Mouse (Mus musculus) kidney, postnatal 0 days (tissue): ENCODE results near the gene Mpv17l2. TPM values are rescaled to one million over a fixed set of nuclear protein-coding genes. Genes with fewer than 3 reads are reported as not detected.

Source experiments
- ATAC-seq: fragments of 200-750 bp; cut with Nextera tagmentation; replicated peaks from 2 replicates; pipeline ENCODE4 v1.8.0; 2017; ENCODE audit warnings: low read depth, moderate number of reproducible peaks, moderate TSS enrichment, moderate library complexity; ENCODE audit not compliant: low FRiP score
- DNase-seq: peaks from one replicate; pipeline ENCODE4 v3.0.0-alpha.2; 2016; ENCODE audit warnings: low spot score
- H3K27ac ChIP-seq: fragments of 300-500 bp; sonication (generic); 2 replicates; pipeline ENCODE4 v1.5.1; 2014; ENCODE audit warnings: mild to moderate bottlenecking
- H3K27me3 ChIP-seq: fragments of 300-500 bp; sonication (generic); 2 replicates; pipeline ENCODE4 v1.6.1; 2014; ENCODE audit warnings: low read length, mixed read lengths; ENCODE audit not compliant: insufficient read depth
- H3K36me3 ChIP-seq: fragments of 300-500 bp; sonication (generic); 2 replicates; pipeline ENCODE4 v1.6.1; 2014; ENCODE audit warnings: low read length, mixed read lengths; ENCODE audit not compliant: insufficient read depth
- H3K4me1 ChIP-seq: fragments of 300-500 bp; sonication (generic); replicated peaks from 2 replicates; pipeline ENCODE4 v1.6.1; 2014; ENCODE audit warnings: antibody characterized with exemption, low read length, mixed read lengths; ENCODE audit not compliant: insufficient read depth
- H3K4me2 ChIP-seq: fragments of 300-500 bp; sonication (generic); 2 replicates; pipeline ENCODE4 v1.6.1; 2014; ENCODE audit warnings: mild to moderate bottlenecking, low read length, moderate library complexity, mixed read lengths
- H3K4me3 ChIP-seq: fragments of 300-500 bp; sonication (generic); replicated peaks from 2 replicates; pipeline ENCODE4 v1.5.1; 2014; ENCODE audit warnings: low read depth, low read length
- H3K9ac ChIP-seq: fragments of 300-500 bp; sonication (generic); 2 replicates; pipeline ENCODE4 v1.6.1; 2014; ENCODE audit warnings: low read depth, low read length
- H3K9me3 ChIP-seq: fragments of 300-500 bp; sonication (generic); replicated peaks from 2 replicates; pipeline ENCODE4 v1.6.1; 2016; ENCODE audit warnings: low read length, inconsistent platforms, mixed read lengths
- CTCF ChIP-seq: IDR thresholded peaks from 2 replicates; pipeline ENCODE4 v1.5.1; 2016; ENCODE audit warnings: antibody characterized with exemption, low read depth, mild to moderate bottlenecking, moderate library complexity
- WGBS: fragments of 180-500 bp; shearing (Covaris S2); extraction: QIAGEN DNeasy Blood & Tissue Kit; methylation state at CpG from one replicate; pipeline ENCODE4 v1.1.7; 2014; 5-methylcytosine and 5-hydroxymethylcytosine counted together
- microRNA-seq: library from miRNA; unstranded; fragments of <30 nt; microRNA quantifications from one replicate; pipeline ENCODE4, GENCODE M21; 2016
- polyA plus RNA-seq: library from polyadenylated mRNA; unstranded; fragments of >200 nt; fragmentation: Nextera tagmentation; extraction: Ambion mirVana; gene quantifications from 2 replicates; pipeline ENCODE4 v1.2.1, GENCODE M21; 2015

Mpv17l2 gene
- polyA plus RNA-seq, 1 experiment from 2014 or later, result 78.2 TPM

- ATAC-seq (no peak), DNase-seq (no peak)
- Histone ChIP-seq H3K9me3 (no peaks in the 10 kb centered on the region), H3K27me3 (no peaks in the 10 kb centered on the region), H3K4me3 (no peak overlapping the region), H3K4me2 (no peak overlapping the region), H3K9ac (no peak overlapping the region), H3K4me1 (no peaks in the 10 kb centered on the region), H3K36me3 (no peaks in the 10 kb centered on the region), H3K27ac (no peak overlapping the region)
- no peak for TF ChIP-seq CTCF
- WGBS, result 93% methylated on average over 9 of the region's 9 CpGs
These were observed 51.0 kb downstream of the Mpv17l2 start for GRCm38 (mm10) chr8:70709794-70710193.

Small RNA genes lying within 50 kb of the gene (microRNA-seq; reads per million reads assigned to microRNA genes)
- not detected for gene Mir7240

Other genes starting within 250 kb of the Mpv17l2 start
- gene Fkbp8, start 233.2 kb downstream of the Mpv17l2 start, polyA plus RNA-seq, result 249 and 255 TPM in 2 replicates
- 81.3 and 81.8 TPM in 2 replicates for gene Kxd1, start 233.0 kb downstream of the Mpv17l2 start, polyA plus RNA-seq
- 14.9 and 17.1 TPM in 2 replicates for gene Ell, start 221.5 kb downstream of the Mpv17l2 start, polyA plus RNA-seq
- 166 and 169 TPM in 2 replicates for gene Isyna1, start 166.6 kb downstream of the Mpv17l2 start, polyA plus RNA-seq
- gene Ssbp4, start 152.1 kb downstream of the Mpv17l2 start, polyA plus RNA-seq, result 166 and 188 TPM in 2 replicates
- gene Lrrc25, start 144.8 kb downstream of the Mpv17l2 start, polyA plus RNA-seq, result 1.9 and 2.8 TPM in 2 replicates
- gene Gdf15, start 128.5 kb downstream of the Mpv17l2 start, polyA plus RNA-seq, result 3.0 and 3.2 TPM in 2 replicates
- 84.2 and 87.5 TPM in 2 replicates for gene Pgpep1, start 100.6 kb downstream of the Mpv17l2 start, polyA plus RNA-seq
- gene Lsm4, start 87.7 kb downstream of the Mpv17l2 start, polyA plus RNA-seq, result 243 and 281 TPM in 2 replicates
- gene Jund, start 62.0 kb downstream of the Mpv17l2 start, polyA plus RNA-seq, result 72.4 and 98.1 TPM in 2 replicates
- 0.03 and 0.05 TPM in 2 replicates for gene Iqcn, start 57.5 kb downstream of the Mpv17l2 start, polyA plus RNA-seq
- 0.70 and 0.74 TPM in 2 replicates for gene Gm3336, start 42.4 kb downstream of the Mpv17l2 start, polyA plus RNA-seq
- gene Pde4c, start 37.2 kb downstream of the Mpv17l2 start, polyA plus RNA-seq, result 8.0 and 9.5 TPM in 2 replicates
- 20.5 and 21.8 TPM in 2 replicates for gene Rab3a, start 6.3 kb downstream of the Mpv17l2 start, polyA plus RNA-seq
- 43.8 and 47.2 TPM in 2 replicates for gene Pik3r2, start 15.8 kb upstream of the Mpv17l2 start, polyA plus RNA-seq
- 8.4 and 10.2 TPM in 2 replicates for gene Mast3, start 44.1 kb upstream of the Mpv17l2 start, polyA plus RNA-seq
- gene Il12rb1, start 47.5 kb upstream of the Mpv17l2 start, polyA plus RNA-seq, result 0.09 and 0.13 TPM in 2 replicates
- gene Arrdc2, start 78.8 kb upstream of the Mpv17l2 start, polyA plus RNA-seq, result 6.8 and 7.5 TPM in 2 replicates
- gene Kcnn1, start 102.3 kb upstream of the Mpv17l2 start, polyA plus RNA-seq, result 4.2 and 5.5 TPM in 2 replicates
- 87.2 and 90.3 TPM in 2 replicates for gene Ccdc124, start 113.0 kb upstream of the Mpv17l2 start, polyA plus RNA-seq
- 0.09 and 0.11 TPM in 2 replicates for gene Slc5a5, start 131.8 kb upstream of the Mpv17l2 start, polyA plus RNA-seq
- gene Rpl18a, start 136.5 kb upstream of the Mpv17l2 start, polyA plus RNA-seq, result 5,183 and 5,941 TPM in 2 replicates
- gene Map1s, start 145.0 kb upstream of the Mpv17l2 start, polyA plus RNA-seq, result 32.5 and 34.1 TPM in 2 replicates